Mouse (Mus musculus) midbrain, embryonic 11.5 days (tissue): Measurements from ENCODE around the gene Bloc1s6. TPM values are rescaled to one million over a fixed set of nuclear protein-coding genes. Genes with fewer than 3 reads are reported as not detected.

Experiments used
- ATAC-seq: fragments of 200-750 bp; cut with Nextera tagmentation; 2 replicates; pipeline ENCODE4 v1.8.0; 2017; ENCODE audit warnings: moderate TSS enrichment, moderate library complexity; ENCODE audit not compliant: low FRiP score
- DNase-seq: peaks from one replicate; pipeline ENCODE4 v3.0.0; 2015; ENCODE audit warnings: low spot score; ENCODE audit errors: missing footprints
- H3K27ac ChIP-seq: fragments of 300-500 bp; sonication (generic); 2 replicates; pipeline ENCODE4 v1.5.1; 2014; ENCODE audit warnings: low read depth, low read length
- H3K27me3 ChIP-seq: fragments of 300-500 bp; sonication (generic); 2 replicates; pipeline ENCODE4 v1.6.1; 2014; ENCODE audit warnings: mild to moderate bottlenecking, low read length, moderate library complexity, mixed read lengths; ENCODE audit not compliant: control insufficient read depth, insufficient read depth
- H3K36me3 ChIP-seq: fragments of 300-500 bp; sonication (generic); 2 replicates; pipeline ENCODE4 v1.6.1; 2014; ENCODE audit warnings: mild to moderate bottlenecking, low read length, moderate library complexity, mixed read lengths; ENCODE audit not compliant: control insufficient read depth, insufficient read depth
- H3K4me1 ChIP-seq: fragments of 300-500 bp; sonication (generic); 2 replicates; pipeline ENCODE4 v1.6.1; 2014; ENCODE audit warnings: low read length; ENCODE audit not compliant: control insufficient read depth, insufficient read depth
- H3K4me2 ChIP-seq: fragments of 300-500 bp; sonication (generic); 2 replicates; pipeline ENCODE4 v1.6.1; 2014; ENCODE audit warnings: mild to moderate bottlenecking, moderate library complexity
- H3K4me3 ChIP-seq: fragments of 300-500 bp; sonication (generic); 2 replicates; pipeline ENCODE4 v1.5.1; 2014; ENCODE audit warnings: low read depth, low read length
- H3K9ac ChIP-seq: fragments of 300-500 bp; sonication (generic); 2 replicates; pipeline ENCODE4 v1.6.1; 2014; ENCODE audit warnings: low read length
- H3K9me3 ChIP-seq: fragments of 300-500 bp; sonication (generic); 2 replicates; pipeline ENCODE4 v1.6.1; 2016; ENCODE audit warnings: low read length; ENCODE audit not compliant: control insufficient read depth
- WGBS: fragments of 180-500 bp; shearing (Covaris S2); extraction: QIAGEN DNeasy Blood & Tissue Kit; methylation state at CpG from one replicate; pipeline ENCODE4 v1.1.7; 2014; 5-methylcytosine and 5-hydroxymethylcytosine counted together
- polyA plus RNA-seq: library from polyadenylated mRNA; unstranded; fragments of >200 nt; fragmentation: Nextera tagmentation; extraction: Ambion mirVana; gene quantifications from 2 replicates; pipeline ENCODE4 v1.2.1, GENCODE M21; 2014

The Bloc1s6 gene
- 78.1 and 78.8 TPM in 2 replicates for polyA plus RNA-seq

DNA sequence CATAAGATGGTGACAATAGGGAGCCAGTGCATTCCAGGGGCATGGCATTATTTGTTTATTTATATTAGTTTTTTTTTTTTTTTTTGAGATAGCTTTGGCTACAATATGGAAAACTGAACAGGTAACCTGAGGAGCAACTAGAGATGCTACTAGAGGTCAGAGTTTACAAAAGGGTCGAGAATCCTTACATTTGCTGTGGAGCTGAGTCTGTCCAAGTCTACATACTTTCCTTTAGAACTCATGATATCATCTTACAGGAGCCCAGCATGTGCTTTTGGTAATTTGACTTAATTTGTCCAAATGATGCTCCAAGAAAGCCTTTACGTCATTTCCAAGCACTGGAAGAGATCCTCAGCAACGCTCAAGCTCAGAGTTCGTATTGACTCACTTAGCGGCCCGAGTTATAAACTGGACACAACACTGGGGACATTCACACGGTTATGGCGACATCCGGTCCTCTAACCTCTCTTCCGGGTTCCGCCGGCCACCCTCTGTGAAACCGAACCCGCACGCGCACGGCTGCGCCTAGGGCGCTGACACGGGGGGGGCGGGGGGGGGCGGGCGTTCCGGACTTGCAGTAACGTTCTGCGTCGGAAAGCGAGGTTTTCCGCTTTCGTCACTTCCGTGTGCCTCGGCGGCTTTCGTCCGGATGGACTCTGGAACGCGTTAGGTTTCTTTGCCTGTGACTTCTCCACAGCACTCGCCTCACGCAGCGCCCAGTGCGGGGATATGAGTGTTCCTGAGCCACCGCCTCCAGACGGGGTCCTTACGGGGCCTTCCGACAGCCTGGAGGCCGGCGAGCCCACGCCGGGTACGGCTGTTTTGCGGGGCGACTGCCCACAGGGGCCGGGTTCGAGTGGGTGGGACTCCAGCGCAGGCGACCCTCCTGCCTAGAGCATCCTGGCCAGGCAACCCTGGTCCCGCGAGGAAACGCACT is at the start of gene Bloc1s6:
TSS of gene Bloc1s6 (plus strand) at position 610 of the 937 bp plus-strand sequence.
- H3K27ac ChIP-seq, result peak within 1 kb of the TSS; percentile 78
- DNase-seq (peak; percentile 100), ATAC-seq (peak; percentile 95)
- WGBS, result under 1% methylated on average over 49 of the region's 59 CpGs
- no peaks in the 10 kb centered on the region; the same call in 1 of the 2 replicates for H3K36me3 ChIP-seq
- peaks cover 4% of the 10 kb centered on the region; the same call in 1 of the 2 replicates for H3K4me1 ChIP-seq
- H3K4me3 ChIP-seq, result peak within 1 kb of the TSS; percentile 81
- no peaks in the 10 kb centered on the region for H3K9me3 ChIP-seq
- H3K4me2 ChIP-seq, result peak within 1 kb of the TSS; percentile 77
- no peaks in the 10 kb centered on the region for H3K27me3 ChIP-seq
- H3K9ac ChIP-seq, result peak within 1 kb of the TSS; percentile 94

DNA sequence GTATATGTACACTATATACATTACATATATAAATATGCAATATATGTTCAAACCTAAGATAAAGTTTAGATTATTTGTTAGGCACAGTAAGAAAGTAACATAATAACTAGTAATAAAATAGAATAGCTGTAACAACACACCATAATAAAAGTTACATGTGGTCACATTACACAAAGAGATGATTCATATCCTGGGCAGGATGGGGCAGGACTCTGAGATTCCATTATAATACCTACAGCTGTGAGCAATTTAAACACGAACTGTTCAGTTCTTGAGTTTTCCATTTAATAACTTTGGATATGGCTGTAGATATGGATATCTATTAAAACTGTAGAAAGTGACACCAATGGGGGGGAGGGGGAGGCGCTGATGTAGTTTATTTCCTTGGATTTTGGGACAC is 40.8 kb upstream of the Bloc1s6 start:
- no peak for ATAC-seq
- peaks cover 4% of the 10 kb centered on the region; the same call in 1 of the 2 replicates for H3K4me1 ChIP-seq
- no peaks in the 10 kb centered on the region for H3K27me3 ChIP-seq
- H3K9ac ChIP-seq, result no peak overlapping the region
- no peak for DNase-seq
- no peak overlapping the region for H3K4me2 ChIP-seq
- H3K4me3 ChIP-seq, result no peak overlapping the region
- no peak overlapping the region for H3K27ac ChIP-seq
- H3K9me3 ChIP-seq, result no peaks in the 10 kb centered on the region
- H3K36me3 ChIP-seq, result no peaks in the 10 kb centered on the region
- WGBS, result 88% methylated on average over 2 of the region's 2 CpGs

GRCm38 (mm10) chr2:122701012-122701411 is 37.3 kb upstream of the Bloc1s6 start:
- DNase-seq, result no peak
- no peaks in the 10 kb centered on the region for H3K9me3 ChIP-seq
- peaks cover 4% of the 10 kb centered on the region; the same call in 1 of the 2 replicates for H3K4me1 ChIP-seq
- H3K9ac ChIP-seq, result no peak overlapping the region
- no peaks in the 10 kb centered on the region for H3K27me3 ChIP-seq
- no peak overlapping the region for H3K27ac ChIP-seq
- no peak overlapping the region for H3K4me3 ChIP-seq
- no peak for ATAC-seq
- H3K36me3 ChIP-seq, result no peaks in the 10 kb centered on the region
- peak overlapping the region; percentile 77; the same call in 1 of the 2 replicates for H3K4me2 ChIP-seq
- 75% methylated on average over 8 of the region's 8 CpGs for WGBS

- H3K36me3 ChIP-seq, result no peaks in the 10 kb centered on the region
- no peak for ATAC-seq
- H3K27me3 ChIP-seq, result no peaks in the 10 kb centered on the region
- WGBS, result 1% methylated on average over 15 of the region's 15 CpGs
- H3K27ac ChIP-seq, result no peak overlapping the region
- no peaks in the 10 kb centered on the region for H3K9me3 ChIP-seq
- no peak for DNase-seq
- peak overlapping the region; percentile 71 for H3K9ac ChIP-seq
- peak overlapping the region; percentile 77 for H3K4me2 ChIP-seq
- H3K4me3 ChIP-seq, result peak overlapping the region; percentile 63
- H3K4me1 ChIP-seq, result peaks cover 4% of the 10 kb centered on the region; the same call in 1 of the 2 replicates
These were observed 36.5 kb upstream of the Bloc1s6 start for GRCm38 (mm10) chr2:122701871-122702180.

- Histone ChIP-seq H3K4me2 (peak within 1 kb of the TSS; percentile 77), H3K27ac (no peak within 1 kb of the TSS), H3K9me3 (no peaks in the 10 kb centered on the region), H3K36me3 (no peaks in the 10 kb centered on the region), H3K4me3 (peak within 1 kb of the TSS; percentile 63), H3K9ac (peak within 1 kb of the TSS; percentile 71), H3K4me1 (peaks cover 4% of the 10 kb centered on the region; the same call in 1 of the 2 replicates), H3K27me3 (no peaks in the 10 kb centered on the region)
- DNase-seq (peak; percentile 98), ATAC-seq (peak; percentile 99)
- under 1% methylated on average over 87 of the region's 111 CpGs for WGBS
These were observed 35.9 kb upstream of the Bloc1s6 start, which contains the start of gene Slc30a4 for GRCm38 (mm10) chr2:122702181-122703036. Gene Slc30a4, minus strand, starts transcription at chr2:122702663.

DNA sequence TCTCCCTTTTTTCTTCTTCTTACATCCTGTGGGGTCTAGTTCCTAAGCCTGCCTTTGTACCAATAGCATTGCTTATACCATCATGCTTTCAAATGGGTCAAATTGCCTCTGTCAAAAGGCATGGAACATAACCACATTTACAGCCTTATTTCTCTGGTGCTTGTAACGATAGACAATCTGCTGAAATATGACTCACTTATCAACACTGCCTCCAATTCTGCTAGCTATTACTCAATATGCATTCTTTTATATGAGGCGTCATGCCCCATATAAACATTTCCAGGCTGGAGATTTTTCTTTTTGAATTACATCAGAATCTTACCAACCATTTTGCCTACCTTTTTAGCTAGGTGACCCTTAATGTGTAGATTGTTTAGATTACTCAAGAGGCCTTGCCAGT is 33.7 kb upstream of the Bloc1s6 start:
- Histone ChIP-seq H3K4me1 (peaks cover 4% of the 10 kb centered on the region; the same call in 1 of the 2 replicates), H3K9ac (no peak overlapping the region), H3K4me3 (no peak overlapping the region), H3K27me3 (no peaks in the 10 kb centered on the region), H3K27ac (no peak overlapping the region), H3K9me3 (no peaks in the 10 kb centered on the region), H3K4me2 (no peak overlapping the region), H3K36me3 (no peaks in the 10 kb centered on the region)
- no peak for ATAC-seq
- WGBS, result 83% methylated on average over 2 of the region's 2 CpGs
- no peak for DNase-seq

GRCm38 (mm10) chr2:122708080-122708479 is 30.2 kb upstream of the Bloc1s6 start:
- H3K4me2 ChIP-seq, result no peak overlapping the region
- H3K9ac ChIP-seq, result no peak overlapping the region
- no peak overlapping the region for H3K27ac ChIP-seq
- H3K9me3 ChIP-seq, result no peaks in the 10 kb centered on the region
- ATAC-seq (no peak), DNase-seq (no peak)
- 73% methylated on average over 3 of the region's 3 CpGs for WGBS
- H3K4me1 ChIP-seq, result no peaks in the 10 kb centered on the region; the same call in 1 of the 2 replicates
- H3K4me3 ChIP-seq, result no peak overlapping the region
- no peaks in the 10 kb centered on the region for H3K36me3 ChIP-seq
- no peaks in the 10 kb centered on the region for H3K27me3 ChIP-seq

- Histone ChIP-seq H3K27ac (no peak overlapping the region), H3K4me1 (no peaks in the 10 kb centered on the region; the same call in 1 of the 2 replicates), H3K9me3 (no peaks in the 10 kb centered on the region), H3K4me3 (no peak overlapping the region), H3K27me3 (no peaks in the 10 kb centered on the region), H3K36me3 (no peaks in the 10 kb centered on the region), H3K9ac (no peak overlapping the region), H3K4me2 (no peak overlapping the region)
- DNase-seq (no peak), ATAC-seq (no peak)
- WGBS, result 69% methylated on average over 1 of the region's 1 CpGs
These were observed 29.1 kb upstream of the Bloc1s6 start for GRCm38 (mm10) chr2:122709156-122709555.
